In genomic region chr5:36722415-36722856, GRCm38 (mm10) we compare ENCODE assay signal across 7 mouse cellular contexts. TPM values are rescaled to one million over a fixed set of nuclear protein-coding genes. Genes with fewer than 3 reads are reported as not detected.
DNase-seq lines count a peak whose midpoint lies in the region; ATAC-seq lines count a peak whose summit lies in the region.

No protein-coding gene starts in this region.

- peak; percentile 41 for ATAC-seq in erythroid progenitor cell, adult 5-6 weeks (replicated peaks; ENCODE audit: low FRiP score, poor library complexity, severe bottlenecking)

- DNase-seq in CD4-positive helper T cell, adult 2 months (ENCODE audit: low read depth, low spot score) = peak; percentile 75
- peak; percentile 55 for DNase-seq in Muller cell, postnatal 12 days (ENCODE audit: inconsistent ontology term)
- peak; percentile 87 for DNase-seq in lung, postnatal 36 days
- DNase-seq in layer of hippocampus, adult 8-10 months (ENCODE audit: low spot score in 2 of 2) = no peak
- DNase-seq in neural tube, embryonic 10.5 days (ENCODE audit: extremely low spot score, low spot score) = no peak
- no peak for DNase-seq in right cerebral cortex, adult 18-20 months

RNA-seq across cellular contexts. Expression of gene Bloc1s4, which starts 26.0 kb away (rescaled TPM):
- total RNA-seq in erythroid progenitor cell, adult 5-6 weeks (2015; ENCODE audit: low replicate concordance) = 5.0 and 10.5 TPM in 2 replicates
- total RNA-seq in erythroid progenitor cell, adult 5-6 weeks (2017; ENCODE audit: low replicate concordance) = 7.9 and 13.1 TPM in 2 replicates
- total RNA-seq in layer of hippocampus, adult 8-10 months (2022) = 10 to 100 TPM; 14.4 to 21.4 (median 18.5) TPM

RNA-seq across cellular contexts. Expression of gene D5Ertd579e, which starts 26.6 kb away (rescaled TPM):
- 139 and 143 TPM in 2 replicates for total RNA-seq in erythroid progenitor cell, adult 5-6 weeks (2015; ENCODE audit: low replicate concordance)
- total RNA-seq in erythroid progenitor cell, adult 5-6 weeks (2017; ENCODE audit: low replicate concordance) = 235 and 242 TPM in 2 replicates
- 100 to 1,000 TPM in 1 of 4 experiments, 10 to 100 TPM in 3; 92.0 to 121 (median 95.2) TPM for total RNA-seq in layer of hippocampus, adult 8-10 months (2022)

Comparison
In these comparisons a context has a peak if more than half of its experiments do, and no peak if none do; other contexts are left out.
1. DNase-seq: peak in CD4-positive helper T cell, adult 2 months (single experiment), Muller cell, postnatal 12 days (single experiment) and lung, postnatal 36 days (single experiment); none in layer of hippocampus, adult 8-10 months (0 of 2), neural tube, embryonic 10.5 days (single experiment) and right cerebral cortex, adult 18-20 months (single experiment).